Mouse (Mus musculus) C2C12 (cell line): ENCODE results near the gene Pde11a. TPM values are rescaled to one million over a fixed set of nuclear protein-coding genes. Genes with fewer than 3 reads are reported as not detected.

Experiments
- H3K27me3 ChIP-seq: one replicate; pipeline ENCODE4 v1.6.1; 2011; ENCODE audit not compliant: control insufficient read depth, insufficient read depth, insufficient read length
- H3K36me3 ChIP-seq: one replicate; pipeline ENCODE4 v1.6.1; 2011; ENCODE audit not compliant: control insufficient read depth, insufficient read depth
- H3K4me3 ChIP-seq: one replicate; pipeline ENCODE4 v1.5.1; 2011; ENCODE audit warnings: mild to moderate bottlenecking, control low read depth; ENCODE audit not compliant: poor library complexity, insufficient read depth, severe bottlenecking
- H3K79me2 ChIP-seq: one replicate; pipeline ENCODE4 v1.6.1; 2011; ENCODE audit not compliant: control insufficient read depth, insufficient read depth
- H3K79me3 ChIP-seq: one replicate; pipeline ENCODE4 v1.6.1; 2011; ENCODE audit warnings: low read depth, control low read depth
- H3ac ChIP-seq: one replicate; pipeline ENCODE3; 2011; ENCODE audit warnings: low read depth; ENCODE audit not compliant: control insufficient read depth, insufficient read length
- CEBPB ChIP-seq: IDR thresholded peaks from one replicate; pipeline ENCODE4 v1.6.1; 2011; ENCODE audit warnings: low read depth, mild to moderate bottlenecking, control low read depth, moderate library complexity
- CTCF ChIP-seq: IDR thresholded peaks from one replicate; pipeline ENCODE4 v1.5.1; 2011; ENCODE audit not compliant: control insufficient read depth, insufficient read depth, insufficient read length
- FOSL1 ChIP-seq: IDR thresholded peaks from one replicate; pipeline ENCODE4 v1.8.0; 2011; ENCODE audit warnings: mild to moderate bottlenecking, low read length; ENCODE audit not compliant: poor library complexity, insufficient read depth, severe bottlenecking
- MAX ChIP-seq: IDR thresholded peaks from one replicate; pipeline ENCODE4 v1.6.1; 2011; ENCODE audit warnings: mild to moderate bottlenecking, control low read depth
- MYOD1 ChIP-seq: IDR thresholded peaks from one replicate; pipeline ENCODE4 v1.6.1; 2011; ENCODE audit warnings: low read depth; ENCODE audit not compliant: control insufficient read depth, insufficient read length
- MYOG ChIP-seq: IDR thresholded peaks from one replicate; pipeline ENCODE4 v1.6.1; 2011; ENCODE audit not compliant: control insufficient read depth, insufficient read length; ENCODE audit errors: extremely low read depth
- USF1 ChIP-seq: IDR thresholded peaks from one replicate; pipeline ENCODE4 v1.6.1; 2011; ENCODE audit warnings: low read depth, mild to moderate bottlenecking, control low read depth, moderate library complexity
- polyA plus RNA-seq: library from polyadenylated mRNA; unstranded; fragments of >200 nt; fragmentation: generic; extraction: Trizol; gene quantifications from one replicate; pipeline ENCODE4 v1.2.1, GENCODE M21; 2012; ENCODE audit warnings: missing spikeins

Gene Pde11a
- polyA plus RNA-seq, 1 experiment: not detected

GRCm38 (mm10) chr2:76040116-76040515, 298.5 kb downstream of the Pde11a start:
- H3K4me3 ChIP-seq: no peak overlapping the region
- no peaks in the 10 kb centered on the region for H3K36me3 ChIP-seq
- no peaks in the 10 kb centered on the region for H3K79me2 ChIP-seq
- no peak for TF ChIP-seq USF1
- no peak for TF ChIP-seq FOSL1
- TF ChIP-seq MYOD1: no peak
- TF ChIP-seq CEBPB: no peak
- no peak for TF ChIP-seq MAX
- H3K79me3 ChIP-seq: no peaks in the 10 kb centered on the region
- H3ac ChIP-seq: no peak overlapping the region
- H3K27me3 ChIP-seq: peaks cover 15% of the 10 kb centered on the region

- peaks cover 54% of the 10 kb centered on the region for H3K27me3 ChIP-seq
- TF ChIP-seq USF1: no peak
- TF ChIP-seq MAX: no peak
- TF ChIP-seq CTCF: no peak
- TF ChIP-seq CEBPB: no peak
- no peak for TF ChIP-seq MYOG
- no peak for TF ChIP-seq MYOD1
- no peak for TF ChIP-seq FOSL1
- H3K79me3 ChIP-seq: no peaks in the 10 kb centered on the region
- no peaks in the 10 kb centered on the region for H3K36me3 ChIP-seq
- no peak overlapping the region for H3ac ChIP-seq
- no peak overlapping the region for H3K4me3 ChIP-seq
- H3K79me2 ChIP-seq: no peaks in the 10 kb centered on the region
Observed at GRCm38 (mm10) chr2:76030080-76030479, 308.5 kb downstream of the Pde11a start.

DNA sequence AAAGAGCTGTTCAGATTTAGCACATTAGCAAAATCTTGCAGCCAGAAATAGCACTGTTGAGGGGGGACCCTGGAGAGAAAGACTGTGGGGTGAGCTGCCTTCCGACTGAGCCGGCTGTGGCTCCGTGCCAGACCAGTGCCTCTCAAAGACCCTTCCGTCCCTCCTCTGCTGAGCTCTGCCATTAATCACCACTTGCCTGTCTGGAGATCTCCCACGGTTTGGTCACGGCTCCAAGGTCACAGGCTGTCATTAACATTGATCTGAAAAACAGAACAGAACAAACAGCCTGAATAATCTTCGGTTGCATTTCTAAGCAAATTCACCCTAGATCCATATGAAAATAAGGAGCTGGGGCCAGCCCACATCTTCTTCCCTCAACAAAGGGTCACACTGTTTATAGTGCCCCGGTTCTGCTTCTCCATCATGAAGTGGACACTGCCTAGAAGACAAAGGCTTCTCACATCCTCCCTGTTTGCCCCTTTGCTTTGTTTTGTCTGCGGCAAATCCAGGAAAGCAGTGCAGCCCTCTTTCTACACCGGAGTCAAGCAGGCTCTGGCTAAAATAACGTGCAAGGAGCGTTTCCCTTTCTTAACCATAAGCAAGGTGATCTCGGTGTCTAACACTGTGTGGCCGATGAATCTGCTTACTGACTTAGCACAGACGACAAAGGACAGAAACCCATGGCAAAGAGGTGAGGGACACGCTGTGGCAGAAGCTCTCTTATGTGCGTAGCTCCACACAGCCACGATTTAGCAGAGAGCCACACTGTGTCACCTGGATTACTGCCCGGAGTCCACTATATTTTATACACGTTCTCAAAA, 309.3 kb downstream of the Pde11a start:
- no peaks in the 10 kb centered on the region for H3K36me3 ChIP-seq
- H3K27me3 ChIP-seq: peaks cover 49% of the 10 kb centered on the region
- TF ChIP-seq MYOG (no peak), FOSL1 (no peak), MAX (no peak), USF1 (no peak), MYOD1 (no peak)
- no peak overlapping the region for H3K4me3 ChIP-seq
- H3K79me3 ChIP-seq: no peaks in the 10 kb centered on the region
- H3K79me2 ChIP-seq: no peaks in the 10 kb centered on the region
- H3ac ChIP-seq: no peak overlapping the region

DNA sequence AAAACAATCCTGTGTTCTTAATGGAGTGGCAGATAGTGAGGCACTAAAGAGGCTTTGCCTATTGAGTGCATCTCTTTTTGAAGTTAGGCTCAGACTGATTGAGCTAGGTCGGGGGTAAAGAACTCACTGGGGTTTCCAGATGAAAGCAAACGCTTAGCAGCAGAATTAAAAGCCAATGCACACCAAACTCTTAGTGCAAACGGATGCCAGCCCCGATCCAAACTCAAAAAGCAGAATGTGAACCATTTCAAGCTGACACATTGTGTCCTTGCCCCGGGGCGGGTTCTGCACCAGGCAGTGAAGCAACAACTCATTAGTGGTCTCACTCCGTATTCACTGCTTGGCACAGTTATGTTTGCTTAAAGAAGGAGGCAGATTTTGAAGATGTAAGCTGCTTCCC, 321.7 kb downstream of the Pde11a start:
- Histone ChIP-seq H3K79me2 (no peaks in the 10 kb centered on the region), H3K27me3 (peaks cover 37% of the 10 kb centered on the region), H3K4me3 (no peak overlapping the region)

DNA sequence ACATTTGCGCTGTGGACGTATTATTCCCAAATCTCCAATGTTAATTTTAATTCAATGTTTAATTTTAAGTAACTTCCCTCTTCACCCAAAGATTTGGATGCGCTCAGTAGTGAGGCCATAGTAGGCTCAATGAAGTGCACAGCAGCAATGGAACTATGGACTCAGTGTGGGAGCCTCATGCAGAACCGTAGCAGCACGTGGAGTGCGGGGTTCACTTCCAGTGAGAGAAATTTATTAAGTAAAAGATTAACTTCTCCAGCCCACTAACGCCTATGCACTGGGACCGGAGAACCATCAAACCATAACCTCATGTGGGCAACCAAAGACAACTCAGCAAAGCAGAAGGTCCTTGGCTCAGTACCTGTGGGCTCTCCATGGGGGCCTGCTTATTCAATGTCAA, 322.4 kb downstream of the Pde11a start:
- Histone ChIP-seq H3K27me3 (peaks cover 36% of the 10 kb centered on the region), H3K79me2 (no peaks in the 10 kb centered on the region), H3K79me3 (no peaks in the 10 kb centered on the region), H3K36me3 (no peaks in the 10 kb centered on the region), H3K4me3 (no peak overlapping the region), H3ac (no peak overlapping the region)
- TF ChIP-seq MYOG (no peak), CTCF (no peak), FOSL1 (no peak), USF1 (no peak), CEBPB (no peak), MAX (no peak), MYOD1 (no peak)

More for the DNA sequence above, 321.7 kb downstream of the Pde11a start:
- no peaks in the 10 kb centered on the region for H3K36me3 ChIP-seq
- no peak overlapping the region for H3ac ChIP-seq
- H3K79me3 ChIP-seq: no peaks in the 10 kb centered on the region
- TF ChIP-seq MYOD1 (no peak), MAX (no peak), CEBPB (no peak), FOSL1 (no peak)

GRCm38 (mm10) chr2:76015460-76015859, 323.1 kb downstream of the Pde11a start:
- Histone ChIP-seq H3K36me3 (no peaks in the 10 kb centered on the region), H3K79me2 (no peaks in the 10 kb centered on the region), H3K27me3 (peaks cover 31% of the 10 kb centered on the region), H3K4me3 (no peak overlapping the region), H3ac (no peak overlapping the region), H3K79me3 (no peaks in the 10 kb centered on the region)
- TF ChIP-seq USF1: no peak
- no peak for TF ChIP-seq MAX
- TF ChIP-seq CTCF: no peak
- TF ChIP-seq MYOD1: no peak
- TF ChIP-seq MYOG: no peak
- no peak for TF ChIP-seq FOSL1
- no peak for TF ChIP-seq CEBPB
